Mouse (Mus musculus) gastrocnemius, postnatal 36 days (tissue): ENCODE data around the gene Map4k4. TPM values are rescaled to one million over a fixed set of nuclear protein-coding genes. Genes with fewer than 3 reads are reported as not detected.

Experiments
- DNase-seq, 2 experiments: peaks; one replicate each; pipeline ENCODE4 v3.0.0; 2022
- intact Hi-C: fragments of 180-260 bp; cut with DNase I; formaldehyde crosslinking; loops from one replicate; pipeline ENCODE4 v1.15.1; 2025
- long read RNA-seq, 2 experiments: library from polyadenylated mRNA; stranded (forward); transcript quantifications; one replicate each; pipeline ENCODE4 v2.0.0; 2021
- total RNA-seq, 2 experiments: library from RNA; stranded (reverse); gene quantifications; 2 replicates each; pipeline ENCODE4 v1.2.3; 2021

Gene Map4k4
- total RNA-seq: 10 to 100 TPM; 26.0 to 30.9 TPM
- long read RNA-seq, experiment 1, partial matches to known transcripts: 1 of 35 reads
- long read RNA-seq, experiment 1, other reads (novel, unspliced or antisense): 34 of 35 reads
- long read RNA-seq, experiment 2, partial matches to known transcripts: 0 of 21 reads
- long read RNA-seq, experiment 2, other reads (novel, unspliced or antisense): 21 of 21 reads

- intact Hi-C loops: loop anchor here (5.0 to 10.0 kb wide), 3 partner anchors 37 to 138 kb away; no protein-coding TSS in a partner anchor
- peak; percentile 60 to 80 for DNase-seq
These were observed at the start of gene Map4k4 for GRCm38 (mm10) chr1:39900181-39901005. Map4k4 (plus strand) TSS chr1:39900913.

GRCm38 (mm10) chr1:39855949-39856348, 44.8 kb upstream of the Map4k4 start:
- intact Hi-C loops: no loop called here
- DNase-seq: no peak

- no peak for DNase-seq
These were observed 43.8 kb upstream of the Map4k4 start for GRCm38 (mm10) chr1:39856795-39857447.

GRCm38 (mm10) chr1:39857448-39857820, 43.3 kb upstream of the Map4k4 start:
- no peak for DNase-seq
- intact Hi-C loops: no loop called here

More at GRCm38 (mm10) chr1:39856795-39857447, 43.8 kb upstream of the Map4k4 start:
- intact Hi-C loops: no loop called here

DNA sequence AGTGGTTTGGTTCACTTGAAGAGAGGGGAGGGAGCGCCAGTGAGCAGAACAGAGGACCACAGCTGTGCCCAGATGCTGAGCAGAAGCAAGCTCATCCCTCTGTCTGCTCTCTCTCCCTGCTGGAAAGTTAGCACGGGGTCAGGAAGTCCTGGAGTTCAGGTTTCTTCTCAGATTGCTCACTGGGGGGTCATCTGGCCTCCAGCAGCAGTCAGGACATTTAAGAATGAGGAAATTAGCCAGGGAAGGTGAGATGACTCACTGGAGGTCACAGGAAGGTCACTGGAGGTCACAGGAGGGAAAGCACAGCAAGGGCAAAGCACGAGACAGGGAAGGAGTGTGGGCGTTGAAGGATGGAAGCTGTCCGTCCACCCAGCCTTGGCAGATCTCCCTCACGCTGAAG, 41.5 kb upstream of the Map4k4 start:
- DNase-seq: no peak
- intact Hi-C loops: no loop called here

DNA sequence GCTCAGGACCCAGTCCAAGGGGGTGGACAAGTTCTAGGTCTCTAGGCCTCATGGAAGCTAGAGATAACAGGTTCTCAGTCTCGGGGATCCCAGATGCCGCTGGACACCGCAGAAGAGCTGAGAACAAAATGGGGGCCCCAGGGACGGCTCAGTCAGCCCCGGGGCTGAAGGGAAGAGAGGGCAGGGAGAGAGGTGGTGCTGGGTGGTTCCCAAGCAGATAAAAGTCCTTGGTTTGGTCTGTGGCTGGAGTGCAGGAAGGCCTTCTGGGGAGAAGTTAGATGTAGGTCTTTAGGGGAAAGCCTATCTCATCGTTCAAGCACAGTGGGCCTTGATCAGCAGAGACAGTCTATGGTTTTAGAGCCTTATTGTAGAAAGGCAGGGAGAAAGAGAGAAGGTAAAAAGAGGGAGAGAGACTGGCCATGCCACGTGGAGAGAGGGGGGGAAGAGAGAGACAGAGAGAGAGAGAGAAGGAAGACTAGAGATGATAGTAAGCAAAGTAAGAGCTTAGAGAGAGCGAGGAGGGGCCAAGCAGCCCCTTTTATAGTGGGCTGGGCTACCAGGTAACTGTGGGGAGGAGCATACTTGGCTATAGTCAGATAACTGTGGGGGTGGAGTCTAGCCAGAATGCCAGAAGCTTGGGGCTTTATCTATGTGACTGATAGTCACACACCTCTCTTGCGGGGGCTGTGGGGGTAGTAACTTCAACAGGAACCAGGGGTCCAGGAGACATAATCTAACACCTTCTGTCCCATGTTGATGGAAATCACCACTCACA, 34.2 kb upstream of the Map4k4 start:
- intact Hi-C loops: no loop called here
- no peak for DNase-seq

DNA sequence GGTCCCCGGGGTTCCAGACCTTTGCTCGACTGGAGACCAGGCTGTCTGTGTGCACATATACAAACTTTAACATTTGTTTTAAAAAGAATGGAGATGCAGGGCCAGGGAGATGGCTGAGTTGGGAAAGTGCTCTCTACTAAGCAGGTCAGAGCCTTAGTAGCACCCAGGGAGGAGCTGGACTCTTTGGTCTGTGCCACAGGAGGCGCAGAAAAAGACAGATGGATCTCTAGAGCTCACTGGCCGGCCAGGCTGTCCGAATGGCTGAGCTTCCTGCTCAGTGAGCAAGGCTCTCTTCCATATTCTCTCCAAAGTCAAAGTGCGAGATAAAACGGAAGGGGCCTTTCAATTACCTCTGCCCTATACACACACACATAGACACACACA, 33.6 kb upstream of the Map4k4 start:
- DNase-seq: no peak
- intact Hi-C loops: no loop called here

DNA sequence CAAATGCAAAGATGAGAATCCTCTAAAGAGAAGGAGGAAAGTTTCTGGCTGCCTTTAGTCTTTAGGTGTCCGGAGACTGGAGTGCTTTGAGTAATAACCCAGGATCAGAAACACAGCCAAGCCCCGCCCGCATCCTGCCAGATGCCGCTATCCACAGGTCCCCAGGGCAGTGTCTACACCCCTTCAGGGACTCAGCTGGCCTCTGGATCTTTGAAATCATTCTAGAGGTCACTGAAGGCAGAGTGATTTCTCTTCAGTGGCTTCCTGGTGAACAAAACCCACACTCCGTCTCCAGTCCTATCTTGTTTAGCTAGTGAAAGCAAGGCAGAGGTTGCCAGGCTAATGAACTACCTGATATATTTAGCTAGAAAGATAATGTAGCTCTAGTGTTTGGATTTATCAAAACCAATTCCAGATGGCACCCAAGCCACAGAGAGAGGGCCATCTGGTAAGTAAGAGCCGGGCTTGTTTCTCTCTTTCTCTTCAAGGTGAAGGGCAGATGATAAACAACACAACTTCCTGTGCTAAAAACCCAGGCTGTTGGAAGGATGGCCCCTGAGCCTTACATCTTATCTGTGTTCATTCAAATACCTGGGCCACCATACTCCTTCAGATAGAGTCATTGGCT, 32.6 kb upstream of the Map4k4 start:
- peak; percentile 46 to 64 for DNase-seq
- intact Hi-C loops: no loop called here

DNA sequence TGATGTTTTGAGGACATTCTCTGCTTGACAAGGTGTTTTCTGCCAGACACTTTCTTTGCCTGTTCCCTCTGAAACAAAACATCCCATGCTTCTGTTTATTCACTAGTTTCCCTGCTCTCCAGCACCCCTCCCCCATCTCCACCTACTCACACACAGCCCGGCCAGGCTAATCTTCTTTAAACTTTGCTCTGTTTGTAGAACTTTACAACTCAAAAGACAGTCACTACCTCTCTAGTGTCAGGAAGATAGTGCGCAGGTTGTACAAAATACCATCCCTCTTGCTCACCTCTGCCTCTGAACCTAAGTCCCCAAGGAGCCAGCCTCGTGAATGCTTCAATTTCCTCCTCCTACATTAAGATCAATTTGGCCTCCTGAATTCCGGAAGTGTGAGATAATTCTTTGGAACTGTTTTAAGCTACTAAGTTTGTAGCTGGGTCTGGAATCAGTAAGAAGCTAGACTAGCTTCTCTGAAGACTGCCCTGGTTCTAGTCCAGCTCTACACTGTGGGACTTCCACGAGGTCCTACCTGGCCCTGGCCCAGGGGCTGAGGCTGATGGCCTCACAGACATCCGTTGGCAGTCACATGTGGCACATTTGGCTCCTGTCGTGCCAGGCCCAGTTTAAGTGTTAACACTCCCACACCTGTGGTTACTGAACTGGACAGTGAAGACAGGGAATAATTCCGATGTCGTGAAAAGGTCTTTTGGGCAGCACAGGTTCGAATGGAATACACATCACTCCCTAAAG, 31.7 kb upstream of the Map4k4 start:
- no peak for DNase-seq
- intact Hi-C loops: no loop called here

- intact Hi-C loops: no loop called here
- DNase-seq: peak in 1 of 2 experiments; percentile 24
These were observed 31.0 kb upstream of the Map4k4 start for GRCm38 (mm10) chr1:39869721-39870201.

- intact Hi-C loops: no loop called here
- no peak for DNase-seq
These were observed 22.7 kb upstream of the Map4k4 start for GRCm38 (mm10) chr1:39877981-39878380.

- intact Hi-C loops: no loop called here
- no peak for DNase-seq
These were observed 18.2 kb upstream of the Map4k4 start for GRCm38 (mm10) chr1:39882505-39882904.

DNA sequence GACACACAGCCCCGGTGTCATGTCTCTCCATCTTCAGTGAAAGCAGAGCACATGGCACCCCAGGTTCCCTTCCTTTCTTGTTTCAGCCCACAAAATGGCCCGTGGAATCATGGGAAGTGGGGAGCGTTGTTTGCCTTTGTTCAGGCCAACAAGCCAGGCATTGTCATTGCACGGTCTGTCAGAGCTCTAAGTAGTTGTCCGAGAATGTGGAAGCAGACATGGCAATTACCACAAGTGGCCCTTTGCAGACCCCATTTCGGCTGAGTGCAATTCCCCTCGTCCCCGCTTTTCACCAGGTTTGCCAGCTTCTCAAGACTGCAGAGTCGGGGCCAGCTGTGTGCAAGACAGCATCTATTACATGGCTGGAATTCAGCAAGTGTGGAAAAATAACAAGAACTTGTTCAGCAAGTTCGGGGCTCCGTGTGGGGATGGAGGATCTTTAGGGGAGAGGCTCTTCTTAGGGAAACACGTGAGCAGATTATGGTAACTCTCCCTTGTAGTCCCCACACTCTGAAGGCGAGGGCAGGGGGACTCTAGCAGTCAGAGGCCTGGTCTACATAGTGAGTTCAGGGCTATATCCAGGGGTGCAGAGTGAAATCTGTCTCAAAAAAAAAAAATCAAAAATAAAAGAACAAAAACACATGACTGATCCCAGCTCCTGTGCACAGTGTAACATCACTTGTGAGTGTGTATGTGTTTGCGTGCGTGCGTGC, 15.8 kb upstream of the Map4k4 start:
- DNase-seq: no peak
- intact Hi-C loops: no loop called here

GRCm38 (mm10) chr1:39887997-39888396, 12.7 kb upstream of the Map4k4 start:
- intact Hi-C loops: no loop called here
- DNase-seq: no peak

- intact Hi-C loops: no loop called here
- DNase-seq: no peak
These were observed 11.3 kb upstream of the Map4k4 start for GRCm38 (mm10) chr1:39889429-39889828.

DNA sequence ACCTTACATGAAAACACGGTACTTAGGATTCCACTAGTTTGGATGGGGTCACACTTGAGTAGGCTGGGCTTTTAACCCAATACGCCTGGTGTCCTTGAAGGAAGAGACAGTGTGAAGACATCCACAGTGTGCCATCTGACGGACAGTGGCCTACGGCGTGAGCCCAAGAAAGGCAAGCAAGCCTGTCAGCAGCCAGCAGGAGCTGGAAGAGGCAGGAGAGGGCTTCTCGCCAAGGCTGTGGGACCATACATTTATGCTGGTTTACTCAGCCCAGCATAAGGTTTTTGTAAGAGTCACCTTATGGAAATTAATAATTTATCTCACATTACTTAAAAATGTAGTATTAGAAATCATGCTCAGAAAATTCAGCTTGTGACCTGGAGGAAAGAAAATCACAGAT, 10.7 kb upstream of the Map4k4 start:
- intact Hi-C loops: no loop called here
- no peak for DNase-seq

DNA sequence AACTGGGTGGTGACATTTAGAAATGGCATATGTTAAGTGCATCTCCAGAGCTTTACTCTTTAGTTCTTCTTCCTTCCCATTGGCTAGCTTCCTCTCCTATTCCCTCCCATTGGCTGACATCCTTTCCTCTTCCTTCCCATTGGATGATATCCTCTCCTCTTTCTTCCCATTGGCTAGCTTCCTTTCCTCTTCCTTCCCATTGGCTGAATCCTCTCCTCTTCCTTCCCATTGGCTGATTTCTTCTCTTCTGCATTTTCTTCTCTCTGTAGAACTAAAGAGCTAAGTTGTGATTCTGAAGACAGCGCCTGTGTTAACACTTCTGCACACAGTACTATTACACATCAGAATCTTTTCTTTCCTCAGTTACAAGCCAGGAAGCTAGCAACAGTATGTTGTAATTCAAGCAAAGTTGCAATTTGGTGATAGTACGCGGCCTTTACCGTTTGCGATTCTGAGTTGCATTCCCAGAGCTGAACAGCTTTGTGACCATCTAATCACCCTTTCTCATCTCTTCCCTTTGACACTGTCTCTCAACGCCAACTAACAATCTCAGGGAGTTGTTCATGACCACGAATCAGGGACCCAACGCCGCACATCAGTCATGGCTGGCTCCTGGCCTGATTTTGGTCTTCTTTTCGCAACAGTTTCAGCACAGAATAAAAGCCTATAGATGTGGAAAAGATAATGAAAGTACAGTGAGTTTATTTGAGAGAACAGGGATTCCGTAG, 7.4 kb upstream of the Map4k4 start:
- intact Hi-C loops: no loop called here
- DNase-seq: no peak

- no peak for DNase-seq
- intact Hi-C loops: no loop called here
These were observed 5.6 kb upstream of the Map4k4 start for GRCm38 (mm10) chr1:39895097-39895496.
